Mouse (Mus musculus): ENCODE measurements around the gene Cmklr1.

- TF ChIP-seq CTCF (IDR thresholded peaks at IDR 0.05) = no peak
- TF ChIP-seq POLR2A (IDR thresholded peaks at IDR 0.05; ENCODE audit: insufficient read depth, low read depth, low read length) = no peak
- no peak for TF ChIP-seq EP300 (IDR thresholded peaks at IDR 0.05; ENCODE audit: insufficient read depth, low read depth, low read length)
Measured at GRCm38 (mm10) chr5:113679509-113679908, 29.3 kb upstream of the Cmklr1 start.
